Mouse (Mus musculus) intestine, embryonic 14.5 days (tissue): ENCODE results near the gene Arl3. TPM values are rescaled to one million over a fixed set of nuclear protein-coding genes. Genes with fewer than 3 reads are reported as not detected.

ENCODE experiments used
- ATAC-seq: fragments of 200-750 bp; cut with Nextera tagmentation; replicated peaks from 2 replicates; pipeline ENCODE4 v1.8.0; 2017; ENCODE audit warnings: low read depth, moderate number of reproducible peaks, moderate TSS enrichment, moderate library complexity; ENCODE audit not compliant: low FRiP score, low TSS enrichment
- DNase-seq: peaks from one replicate; pipeline ENCODE4 v3.0.0-alpha.2; 2018; ENCODE audit warnings: low spot score
- H3K27ac ChIP-seq: fragments of 300-500 bp; sonication (generic); 2 replicates; pipeline ENCODE4 v1.5.1; 2014; ENCODE audit warnings: low read depth, mild to moderate bottlenecking, control low read depth
- H3K27me3 ChIP-seq: fragments of 300-500 bp; sonication (generic); replicated peaks from 2 replicates; pipeline ENCODE4 v1.6.1; 2014; ENCODE audit warnings: low read length, control low read depth; ENCODE audit not compliant: control insufficient read depth, insufficient read depth
- H3K36me3 ChIP-seq: fragments of 300-500 bp; sonication (generic); 2 replicates; pipeline ENCODE4 v1.6.1; 2014; ENCODE audit warnings: low read length, control low read depth; ENCODE audit not compliant: control insufficient read depth, insufficient read depth
- H3K4me1 ChIP-seq: fragments of 300-500 bp; sonication (generic); replicated peaks from 2 replicates; pipeline ENCODE4 v1.6.1; 2014; ENCODE audit warnings: low read length, control low read depth, mixed read lengths; ENCODE audit not compliant: control insufficient read depth, insufficient read depth
- H3K4me2 ChIP-seq: fragments of 300-500 bp; sonication (generic); 2 replicates; pipeline ENCODE4 v1.6.1; 2014; ENCODE audit warnings: low read length
- H3K4me3 ChIP-seq: fragments of 300-500 bp; sonication (generic); 2 replicates; pipeline ENCODE4 v1.5.1; 2014; ENCODE audit warnings: low read depth, low read length, control low read depth, mixed read lengths
- H3K9ac ChIP-seq: fragments of 300-500 bp; sonication (generic); 2 replicates; pipeline ENCODE4 v1.6.1; 2014; ENCODE audit warnings: mild to moderate bottlenecking, low read length
- H3K9me3 ChIP-seq: fragments of 300-500 bp; sonication (generic); 2 replicates; pipeline ENCODE4 v1.6.1; 2016; ENCODE audit warnings: low read length, control low read depth; ENCODE audit not compliant: control insufficient read depth
- WGBS: fragments of 180-500 bp; shearing (Covaris S2); extraction: QIAGEN DNeasy Blood & Tissue Kit; methylation state at CpG from one replicate; pipeline ENCODE4 v1.1.7; 2014; 5-methylcytosine and 5-hydroxymethylcytosine counted together
- polyA plus RNA-seq: library from polyadenylated mRNA; unstranded; fragments of >200 nt; fragmentation: Nextera tagmentation; extraction: Ambion mirVana; gene quantifications from 2 replicates; pipeline ENCODE4 v1.2.1, GENCODE M21; 2014

Gene Arl3
- polyA plus RNA-seq, 1 experiment from 2014 or later, result 64.3 TPM

GRCm38 (mm10) chr19:46534542-46535098 is 38.4 kb downstream of the Arl3 start:
- Histone ChIP-seq H3K4me3 (no peak overlapping the region), H3K9me3 (no peaks in the 10 kb centered on the region), H3K4me1 (peaks cover 38% of the 10 kb centered on the region), H3K27me3 (no peaks in the 10 kb centered on the region), H3K9ac (no peak overlapping the region), H3K27ac (no peak overlapping the region), H3K36me3 (no peaks in the 10 kb centered on the region), H3K4me2 (no peak overlapping the region)
- WGBS, result 28% methylated on average over 6 of the region's 6 CpGs
- no peak for ATAC-seq
- no peak for DNase-seq

GRCm38 (mm10) chr19:46533525-46533924 is 39.5 kb downstream of the Arl3 start:
- Histone ChIP-seq H3K9me3 (no peaks in the 10 kb centered on the region), H3K4me2 (no peak overlapping the region), H3K27ac (no peak overlapping the region), H3K27me3 (no peaks in the 10 kb centered on the region), H3K4me1 (peaks cover 49% of the 10 kb centered on the region), H3K4me3 (no peak overlapping the region), H3K9ac (no peak overlapping the region), H3K36me3 (no peaks in the 10 kb centered on the region)
- 71% methylated on average over 5 of the region's 5 CpGs for WGBS
- ATAC-seq (no peak), DNase-seq (no peak)

GRCm38 (mm10) chr19:46533066-46533465 is 39.9 kb downstream of the Arl3 start:
- H3K27ac ChIP-seq, result no peak overlapping the region
- no peaks in the 10 kb centered on the region for H3K36me3 ChIP-seq
- H3K9ac ChIP-seq, result no peak overlapping the region
- peaks cover 54% of the 10 kb centered on the region for H3K4me1 ChIP-seq
- DNase-seq (no peak), ATAC-seq (no peak)
- H3K4me2 ChIP-seq, result no peak overlapping the region
- no peaks in the 10 kb centered on the region for H3K9me3 ChIP-seq
- no peaks in the 10 kb centered on the region for H3K27me3 ChIP-seq
- 47% methylated on average over 4 of the region's 4 CpGs for WGBS
- no peak overlapping the region for H3K4me3 ChIP-seq

GRCm38 (mm10) chr19:46532031-46532688 is 40.8 kb downstream of the Arl3 start:
- Histone ChIP-seq H3K4me2 (no peak overlapping the region), H3K27me3 (no peaks in the 10 kb centered on the region), H3K4me3 (no peak overlapping the region), H3K9me3 (no peaks in the 10 kb centered on the region), H3K9ac (no peak overlapping the region), H3K36me3 (no peaks in the 10 kb centered on the region), H3K27ac (no peak overlapping the region), H3K4me1 (peaks cover 57% of the 10 kb centered on the region)
- ATAC-seq (no peak), DNase-seq (no peak)
- 18% methylated on average over 10 of the region's 10 CpGs for WGBS

DNA sequence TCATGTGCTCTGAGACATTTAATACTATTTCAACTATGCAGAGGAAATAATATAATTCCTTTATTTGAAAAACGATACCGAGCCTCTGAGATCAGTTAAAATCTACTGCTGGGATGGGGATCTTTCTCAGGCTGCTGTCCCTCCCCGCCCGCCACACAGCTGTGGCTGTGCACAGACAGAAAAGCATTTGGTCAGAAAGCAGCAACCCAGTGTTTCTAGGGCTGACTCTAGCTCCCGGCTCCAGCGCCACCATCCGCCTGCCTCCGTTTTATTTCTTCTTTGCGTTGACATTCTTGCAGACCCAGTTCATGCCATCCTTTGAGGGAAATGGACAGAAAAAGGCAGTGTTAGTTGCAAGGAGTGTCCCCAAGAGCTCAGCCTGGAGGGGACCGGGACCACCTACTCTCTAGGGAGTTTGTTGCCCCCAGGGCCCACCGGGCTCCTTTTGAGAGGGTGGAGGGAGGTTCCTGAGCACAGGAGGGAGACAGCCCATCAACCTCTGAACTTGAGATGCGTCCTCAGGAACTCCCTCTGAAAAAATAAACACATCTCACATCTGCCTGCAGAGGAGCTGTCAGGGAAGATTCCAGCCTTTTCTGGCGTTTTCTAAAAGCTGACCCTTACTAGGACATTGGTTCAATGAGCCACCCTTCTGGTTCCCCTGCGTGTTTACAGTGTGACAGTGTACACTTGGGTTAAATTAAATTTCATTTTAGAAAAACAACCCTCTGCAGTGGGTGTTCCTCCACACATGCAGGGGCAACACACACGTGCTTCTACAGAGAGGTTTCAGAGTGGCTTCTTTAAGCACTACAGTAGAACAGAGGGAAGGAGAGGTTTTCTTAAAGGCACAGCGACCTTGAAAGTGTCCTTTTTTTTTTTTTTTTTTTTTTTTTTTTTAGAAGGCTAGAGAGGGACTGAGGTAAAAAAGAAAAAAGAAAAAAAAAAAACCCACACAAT is 41.6 kb downstream of the Arl3 start:
- Histone ChIP-seq H3K9me3 (no peaks in the 10 kb centered on the region), H3K4me2 (peak overlapping the region; percentile 16), H3K4me3 (no peak overlapping the region), H3K4me1 (peaks cover 57% of the 10 kb centered on the region), H3K27me3 (no peaks in the 10 kb centered on the region), H3K9ac (no peak overlapping the region), H3K36me3 (no peaks in the 10 kb centered on the region), H3K27ac (peak overlapping the region; percentile 52; the same call in 1 of the 2 replicates)
- DNase-seq (no peak), ATAC-seq (no peak)
- WGBS, result 15% methylated on average over 16 of the region's 16 CpGs

GRCm38 (mm10) chr19:46530449-46530990 is 42.5 kb downstream of the Arl3 start:
- Histone ChIP-seq H3K27me3 (no peaks in the 10 kb centered on the region), H3K9ac (no peak overlapping the region), H3K36me3 (no peaks in the 10 kb centered on the region), H3K4me1 (peaks cover 59% of the 10 kb centered on the region), H3K4me2 (no peak overlapping the region), H3K4me3 (no peak overlapping the region), H3K9me3 (no peaks in the 10 kb centered on the region), H3K27ac (0 out of 2 replicates have a peak overlapping the region, but pooled peaks have one; percentile 14)
- no peak for DNase-seq
- ATAC-seq, result no peak
- WGBS, result 31% methylated on average over 8 of the region's 8 CpGs

DNA sequence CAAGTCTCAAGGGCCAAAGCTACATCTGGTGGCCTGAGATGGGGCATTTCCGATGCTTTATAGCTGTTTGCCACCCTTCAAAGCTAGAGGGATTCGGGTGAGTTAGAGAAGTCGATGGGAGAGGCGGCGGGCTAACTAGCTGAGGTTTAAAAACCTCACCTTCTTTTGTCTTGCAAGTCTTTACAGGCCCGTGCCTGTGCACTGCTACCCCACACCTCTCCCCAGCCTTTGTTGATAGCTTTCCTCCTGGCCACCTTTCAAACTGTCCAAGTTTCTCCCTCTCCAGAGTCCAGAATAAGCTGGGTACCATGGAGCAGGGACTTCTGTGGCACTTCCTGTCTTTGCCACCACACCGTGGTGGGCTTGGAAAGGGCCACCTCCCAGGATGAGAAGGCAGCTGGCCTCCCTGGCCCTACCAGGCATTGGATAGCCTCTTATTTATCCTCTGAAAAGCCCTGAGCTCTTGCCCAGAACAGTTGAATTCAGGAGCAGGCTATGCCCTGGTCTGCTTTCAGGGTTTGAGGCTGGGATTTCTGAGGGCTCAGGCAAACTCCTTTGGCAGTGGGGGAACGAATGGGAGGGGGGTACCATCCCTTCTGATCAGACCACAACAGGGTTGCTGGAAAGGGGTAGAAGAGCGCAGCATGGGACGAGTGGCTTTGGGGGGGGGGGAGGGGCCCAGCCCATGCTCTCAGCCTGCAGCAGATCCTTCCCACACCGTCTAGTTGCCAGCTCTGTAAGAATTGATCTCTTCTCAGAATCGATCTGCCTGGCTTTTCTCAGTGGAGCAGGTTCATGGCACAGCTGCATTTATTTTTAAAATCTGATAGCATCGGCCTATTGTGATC is 43.2 kb downstream of the Arl3 start:
- no peaks in the 10 kb centered on the region for H3K27me3 ChIP-seq
- no peaks in the 10 kb centered on the region for H3K9me3 ChIP-seq
- H3K4me1 ChIP-seq, result peaks cover 62% of the 10 kb centered on the region
- H3K36me3 ChIP-seq, result no peaks in the 10 kb centered on the region
- H3K27ac ChIP-seq, result peak overlapping the region; percentile 14; the same call in 1 of the 2 replicates
- no peak overlapping the region for H3K4me2 ChIP-seq
- WGBS, result 31% methylated on average over 13 of the region's 13 CpGs
- H3K9ac ChIP-seq, result no peak overlapping the region
- ATAC-seq (no peak), DNase-seq (no peak)
- H3K4me3 ChIP-seq, result no peak overlapping the region
